Mouse (Mus musculus): ENCODE measurements around the gene Tcirg1.
A peak's percentile ranks its signal among the peaks of the same experiment; 100 is the strongest.

The Tcirg1 gene

DNA sequence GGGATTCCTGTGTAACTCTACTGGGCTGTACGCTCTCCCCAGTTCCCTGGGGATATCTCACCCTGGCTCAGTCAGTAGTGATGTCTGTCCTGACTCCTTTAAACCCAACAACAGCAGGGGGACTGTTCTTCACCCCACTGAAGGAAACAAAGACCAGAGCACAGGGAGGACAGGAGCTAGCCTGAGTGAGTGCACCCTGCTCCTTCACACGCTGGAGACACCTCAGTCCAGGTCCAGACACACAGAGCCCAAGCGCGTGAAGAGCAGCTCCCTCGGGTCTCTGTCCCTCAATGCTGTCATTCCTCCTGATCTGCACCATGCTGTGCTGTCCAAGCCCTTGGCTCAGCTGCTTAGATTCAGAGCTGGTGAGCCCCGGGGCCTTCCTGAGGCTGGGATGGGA lies 19.8 kb upstream of the Tcirg1 start:
- no peak for DNase-seq

DNA sequence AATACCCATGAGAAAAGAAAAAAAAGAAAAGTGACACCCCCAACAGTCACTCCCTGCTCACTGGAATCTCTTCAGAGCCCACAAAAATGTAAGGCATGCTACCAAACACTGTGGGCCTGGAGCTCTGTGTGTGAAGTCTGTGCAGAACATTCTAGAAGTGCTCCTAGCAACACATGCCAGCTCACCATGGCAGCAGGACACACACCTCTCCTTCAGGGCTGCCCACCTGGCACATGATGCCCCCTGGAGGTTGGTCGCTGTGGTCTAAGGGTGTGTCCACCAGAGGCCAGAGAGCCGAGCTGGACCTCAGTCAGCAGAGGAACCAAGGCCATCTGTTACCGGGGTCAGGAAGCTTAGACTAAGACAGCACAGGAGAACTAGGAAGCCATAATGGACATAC lies 19.3 kb upstream of the Tcirg1 start:
- DNase-seq: no peak

DNA sequence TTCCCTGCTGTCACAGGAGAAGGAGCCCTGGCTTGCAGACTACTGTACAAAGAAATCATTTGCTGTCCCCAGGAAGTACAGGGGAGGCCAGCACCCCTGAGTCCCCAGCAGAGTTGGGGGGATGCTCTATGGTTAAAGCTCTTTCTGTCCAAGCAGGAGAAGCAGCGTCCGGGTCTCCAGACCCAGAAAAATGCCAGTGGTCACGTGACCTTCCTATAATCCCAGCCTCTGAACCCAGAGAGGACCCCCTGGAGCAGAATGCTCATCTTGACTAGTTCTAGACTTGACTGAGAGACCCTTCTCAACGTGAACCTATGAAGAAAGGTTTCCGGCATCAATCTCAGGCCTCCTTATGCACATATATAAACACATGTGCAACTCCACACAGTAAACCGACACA lies 18.9 kb upstream of the Tcirg1 start:
- no peak for DNase-seq

DNA sequence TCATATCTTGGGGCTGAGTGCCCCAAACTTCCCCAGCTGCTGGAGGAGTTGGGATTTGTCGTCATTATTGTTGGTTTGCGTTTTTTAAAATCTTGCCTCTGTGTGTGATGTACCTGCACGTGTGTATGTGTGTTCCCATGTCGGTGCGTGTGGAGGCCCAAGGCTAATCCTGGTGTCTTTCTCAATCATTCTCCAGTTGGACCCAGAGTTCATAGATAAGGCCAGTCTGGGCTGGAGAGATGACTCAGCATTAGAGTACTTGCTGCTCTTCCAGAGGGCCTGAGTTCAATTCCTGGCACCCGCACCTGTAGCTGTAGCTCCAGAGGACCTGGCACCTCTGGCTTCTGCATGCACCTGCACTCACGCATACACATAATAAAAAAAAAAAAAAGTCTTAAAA lies 17.9 kb upstream of the Tcirg1 start:
- DNase-seq: no peak

DNA sequence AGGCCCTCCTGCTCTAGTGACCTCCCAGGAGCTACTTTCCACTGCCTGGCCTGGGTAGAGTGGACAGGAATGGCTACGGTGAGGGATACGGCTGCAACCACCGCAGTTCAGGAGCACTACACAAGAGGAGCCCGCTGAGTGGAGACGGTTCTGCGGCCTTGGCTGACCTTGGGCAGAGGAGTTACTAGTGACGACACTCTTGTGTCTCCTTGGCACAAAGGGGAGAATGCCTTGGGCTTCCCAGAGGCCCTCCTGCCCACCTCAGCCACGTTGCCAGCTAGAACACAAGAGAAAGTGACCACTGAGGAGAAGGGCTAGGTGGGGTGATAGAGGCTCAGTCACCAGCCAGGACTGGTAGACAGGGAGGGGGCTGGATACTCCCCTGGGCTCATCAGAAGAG lies 17.3 kb upstream of the Tcirg1 start:
- no peak for DNase-seq

DNA sequence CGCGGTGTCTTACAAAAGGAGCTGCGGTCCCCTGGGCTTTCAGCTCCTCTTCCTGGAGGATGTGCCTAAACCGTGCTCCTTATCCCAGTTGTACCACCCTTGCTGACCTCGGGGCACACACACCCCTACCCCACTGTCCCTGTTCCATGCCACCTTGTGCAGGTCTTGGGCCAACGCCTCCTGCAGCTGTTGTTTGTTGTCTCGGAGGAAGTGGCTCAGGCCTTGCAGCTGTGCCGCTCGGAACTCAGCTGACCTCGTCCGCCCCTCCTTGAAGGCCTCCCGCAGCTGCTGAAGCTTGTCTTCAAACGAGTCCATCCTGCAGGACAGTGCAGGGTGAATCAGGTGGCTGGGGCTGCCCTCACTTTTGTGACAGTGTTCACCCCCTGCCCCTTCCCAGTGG lies 16.7 kb upstream of the Tcirg1 start:
- DNase-seq: peak; percentile 58 to 62

DNA sequence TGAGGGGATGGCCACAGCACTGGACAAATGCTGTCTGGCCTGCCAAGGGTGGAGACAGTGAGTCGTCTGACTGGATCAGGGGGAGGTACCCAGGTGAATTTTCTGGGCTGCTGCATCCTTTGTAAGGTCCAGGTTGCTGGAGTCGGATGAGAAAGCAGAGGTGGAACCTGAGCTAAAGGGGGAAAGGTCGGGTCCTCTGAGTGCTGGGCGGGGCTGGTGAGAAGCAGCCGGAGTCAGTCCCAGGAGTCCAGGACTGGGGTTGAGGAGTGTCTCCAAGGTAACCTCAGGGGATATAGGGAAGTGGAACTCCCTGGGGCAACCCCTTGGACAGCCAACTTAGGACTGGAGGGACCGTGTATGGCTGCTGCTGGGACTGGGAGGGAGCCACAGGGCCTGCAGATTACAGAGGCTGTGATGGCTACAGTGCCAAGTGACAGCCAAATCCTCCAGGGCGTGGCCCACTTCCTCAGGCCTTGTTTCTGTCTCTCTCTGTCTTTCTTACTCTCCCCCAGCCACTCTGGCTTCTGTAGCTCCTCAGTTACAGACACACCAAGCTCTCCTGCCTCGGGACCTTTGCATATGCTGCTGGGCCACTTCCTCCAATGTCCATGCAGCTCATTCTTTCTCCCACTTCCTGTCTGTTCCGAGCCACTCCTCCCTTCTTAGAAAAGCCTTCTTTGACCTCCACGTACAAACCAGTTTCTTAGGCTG lies 15.9 kb upstream of the Tcirg1 start:
- DNase-seq: peak; percentile 59 to 60

DNA sequence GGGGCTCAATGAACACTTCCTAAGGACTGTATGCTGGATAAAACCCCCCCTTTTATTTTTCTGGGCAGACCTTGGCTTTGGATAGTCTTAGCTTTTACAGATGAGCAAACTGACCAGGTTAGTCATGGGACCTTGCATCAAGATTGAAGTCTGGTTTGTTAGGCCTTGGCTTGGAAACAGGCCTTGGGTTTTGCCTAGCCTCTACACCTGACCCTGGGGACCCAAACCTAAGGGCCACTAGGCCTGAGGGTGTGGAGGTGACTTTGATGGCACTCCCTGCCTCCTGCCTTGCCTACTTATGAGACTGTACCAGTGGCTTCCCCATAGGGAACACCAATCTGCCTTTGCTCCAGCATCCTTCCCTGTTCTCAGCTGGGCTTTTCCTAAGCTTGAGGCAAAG lies 13.0 kb upstream of the Tcirg1 start:
- no peak for DNase-seq

DNA sequence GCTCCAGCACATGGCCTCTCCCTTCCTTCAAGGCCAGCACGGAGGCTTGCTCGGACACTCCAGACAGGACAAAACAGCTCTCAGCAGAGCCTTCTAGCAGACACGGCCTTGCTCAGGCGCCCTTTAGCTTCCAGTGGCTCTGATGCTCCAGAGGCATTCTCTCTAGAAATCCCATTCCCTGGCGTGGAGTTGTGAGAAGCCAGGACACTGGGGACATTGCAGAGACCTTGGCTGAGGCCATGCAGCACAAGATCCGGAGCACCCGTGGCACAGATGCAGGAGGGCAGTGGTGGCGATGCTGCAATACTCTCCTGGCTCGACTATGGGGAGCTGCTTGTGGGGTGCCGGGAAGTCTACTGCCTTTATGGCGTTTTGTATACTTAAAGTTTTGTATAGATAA lies 9.8 kb upstream of the Tcirg1 start:
- DNase-seq: no peak

DNA sequence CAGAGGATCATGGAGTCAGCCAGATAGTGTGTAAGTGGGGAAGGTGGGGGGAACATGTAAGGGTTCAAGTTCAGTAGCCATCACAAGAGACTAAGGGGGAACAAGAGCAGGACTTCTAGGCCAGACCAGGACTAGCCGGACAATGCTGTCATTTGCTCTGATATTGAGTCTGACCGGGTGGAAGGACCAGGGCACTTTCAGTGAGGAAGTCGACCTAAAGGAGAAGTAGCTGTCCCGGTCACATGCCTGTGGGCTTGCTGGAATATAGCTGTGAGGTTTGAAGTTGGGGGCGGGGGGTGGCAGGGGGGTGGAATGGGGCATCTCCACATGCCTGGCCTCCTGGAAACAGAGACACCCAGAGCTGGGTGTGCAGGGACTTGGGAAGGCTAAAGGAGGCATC lies 7.6 kb upstream of the Tcirg1 start:
- no peak for DNase-seq

DNA sequence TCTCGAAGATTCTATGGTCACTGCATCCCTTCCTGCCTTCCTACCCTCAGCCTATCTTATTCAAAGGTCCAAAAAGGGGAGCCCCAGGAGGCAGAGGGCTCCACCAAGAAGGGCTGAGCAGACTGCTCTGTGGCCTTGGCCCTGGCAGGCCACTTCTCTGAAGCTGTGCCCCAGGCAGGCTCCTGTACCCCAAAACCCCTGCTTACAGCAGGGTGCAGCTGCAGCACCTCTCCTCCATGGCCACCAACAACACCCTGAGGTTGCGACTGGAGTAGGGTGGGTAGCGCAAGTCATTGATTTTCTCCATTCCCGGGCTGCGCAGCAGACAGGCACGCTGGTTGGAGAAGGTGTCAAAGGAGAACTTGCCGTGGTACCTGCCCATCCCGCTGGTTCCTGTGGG lies 6.8 kb upstream of the Tcirg1 start:
- no peak for DNase-seq

DNA sequence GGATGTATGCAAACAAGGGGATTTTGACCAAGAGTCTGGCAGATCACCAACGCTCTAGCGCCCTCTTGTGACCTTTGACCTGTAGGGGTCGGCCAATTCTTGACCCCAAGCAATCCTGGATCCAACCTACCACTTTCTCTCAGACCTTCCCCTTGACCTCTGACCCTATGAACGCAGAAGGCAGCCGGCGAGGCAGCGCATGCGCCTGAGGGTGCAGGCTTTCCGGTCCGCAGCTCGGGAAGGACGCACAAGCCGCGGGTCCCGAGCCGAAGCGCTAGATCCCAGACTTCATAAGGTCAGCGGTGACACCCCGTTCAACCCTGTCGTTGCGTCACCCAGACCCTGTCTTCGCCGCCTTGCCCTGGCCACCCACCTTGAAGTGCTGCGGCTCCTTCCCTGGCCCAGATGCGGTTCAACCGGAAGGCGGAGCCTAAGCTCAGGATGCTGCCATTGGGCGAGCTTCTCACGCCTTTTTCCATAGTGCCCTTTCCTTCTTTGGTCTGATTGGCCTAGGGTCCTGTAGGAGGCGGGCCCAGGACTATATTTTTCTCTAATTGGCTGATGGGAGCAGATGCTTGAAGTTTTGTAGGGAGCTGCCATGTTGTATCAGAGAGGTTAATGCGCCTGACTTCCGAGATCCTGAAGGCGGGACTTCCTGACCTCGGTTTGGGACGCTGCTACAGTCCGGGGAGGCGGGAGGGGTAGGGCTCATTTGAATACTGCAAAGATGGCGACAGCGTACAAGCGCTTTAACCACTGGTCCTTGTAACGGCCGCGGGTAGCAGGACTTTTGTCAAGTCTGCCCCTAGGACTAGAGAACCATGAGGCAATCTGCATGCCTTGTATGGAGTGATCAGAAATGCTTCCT lies 5.6 kb upstream of the Tcirg1 start, which contains the start of gene Ndufs8:
TSS of gene Ndufs8 (minus strand) at position 438 of the 868 bp plus-strand sequence.
- DNase-seq: peak; percentile 87 to 91

DNA sequence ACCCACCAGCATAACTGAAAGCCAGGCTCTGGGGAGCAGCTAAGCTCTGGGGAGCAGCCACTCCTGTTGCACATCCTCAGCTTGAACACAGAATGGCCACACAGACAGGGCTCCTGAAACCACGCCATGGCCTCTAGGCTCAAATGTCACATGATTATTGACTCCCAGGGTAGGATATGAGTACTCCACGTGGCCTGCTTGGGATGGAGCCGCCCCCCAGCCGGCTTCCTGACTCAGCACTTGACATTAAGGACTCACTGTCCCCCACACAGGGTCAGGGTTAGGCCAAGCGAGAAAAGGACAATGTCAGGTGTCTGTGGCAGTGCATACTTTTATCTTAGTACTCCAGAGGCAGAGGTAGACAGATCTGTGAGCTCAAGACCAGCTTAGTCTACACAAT lies 3.3 kb upstream of the Tcirg1 start:
- no peak for DNase-seq

DNA sequence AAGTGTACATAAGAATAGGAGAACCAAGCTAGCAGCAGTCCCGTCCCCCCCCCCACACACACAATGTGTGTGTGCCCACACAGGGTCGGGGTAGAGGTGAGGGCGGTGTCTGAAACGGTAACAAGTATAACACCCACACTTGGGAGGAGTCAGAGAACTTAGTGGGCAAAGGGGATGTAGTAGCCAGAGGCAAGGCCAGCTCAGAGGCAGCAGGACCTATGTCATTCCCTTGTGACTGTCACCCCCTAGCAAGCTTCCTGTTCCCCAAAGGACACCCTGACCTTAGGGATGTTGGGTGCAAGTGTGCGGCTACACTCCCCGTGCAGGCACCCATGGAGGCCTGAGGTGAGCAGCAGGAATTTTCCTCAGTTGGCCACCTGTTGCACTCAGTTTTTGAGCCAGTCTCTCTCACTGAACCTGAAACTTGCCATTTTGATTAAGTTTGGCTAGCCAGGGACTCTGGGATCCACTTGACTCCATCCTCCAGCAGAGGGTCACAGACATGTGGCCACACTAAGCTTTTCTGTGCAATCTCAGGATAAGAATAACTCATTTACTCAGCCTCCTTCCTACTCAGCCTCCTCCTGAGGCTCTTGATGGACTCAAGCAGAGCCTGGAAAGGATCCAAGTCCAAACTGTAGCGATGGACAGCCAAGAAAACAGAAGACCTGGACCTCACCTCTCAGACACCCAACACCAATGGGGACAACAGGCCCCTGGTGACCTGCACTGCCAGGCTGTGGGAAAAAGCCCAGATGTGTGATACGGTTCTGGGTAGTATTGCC lies 1.1 kb upstream of the Tcirg1 start:
- no peak for DNase-seq

DNA sequence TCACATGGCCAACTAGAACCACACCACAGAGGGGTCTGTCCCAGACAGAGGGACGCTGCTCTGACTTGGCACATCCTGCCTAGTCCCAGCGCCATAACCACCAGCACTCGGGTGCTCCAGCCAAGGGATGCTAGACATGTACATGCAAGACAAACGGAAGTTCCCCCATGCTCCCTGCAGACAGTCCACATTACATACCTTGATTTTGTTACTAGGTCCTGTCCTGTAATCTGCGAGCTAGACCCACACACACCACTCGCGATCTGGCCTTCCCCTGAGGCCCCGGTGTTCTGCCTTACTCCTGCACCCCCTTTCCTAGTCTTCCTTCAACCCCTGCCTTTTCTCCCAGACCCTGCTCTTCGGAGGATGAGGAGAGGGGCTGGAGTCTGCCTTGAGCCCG lies 607 bp downstream of the Tcirg1 start:
- DNase-seq: peak; percentile 34 to 40

DNA sequence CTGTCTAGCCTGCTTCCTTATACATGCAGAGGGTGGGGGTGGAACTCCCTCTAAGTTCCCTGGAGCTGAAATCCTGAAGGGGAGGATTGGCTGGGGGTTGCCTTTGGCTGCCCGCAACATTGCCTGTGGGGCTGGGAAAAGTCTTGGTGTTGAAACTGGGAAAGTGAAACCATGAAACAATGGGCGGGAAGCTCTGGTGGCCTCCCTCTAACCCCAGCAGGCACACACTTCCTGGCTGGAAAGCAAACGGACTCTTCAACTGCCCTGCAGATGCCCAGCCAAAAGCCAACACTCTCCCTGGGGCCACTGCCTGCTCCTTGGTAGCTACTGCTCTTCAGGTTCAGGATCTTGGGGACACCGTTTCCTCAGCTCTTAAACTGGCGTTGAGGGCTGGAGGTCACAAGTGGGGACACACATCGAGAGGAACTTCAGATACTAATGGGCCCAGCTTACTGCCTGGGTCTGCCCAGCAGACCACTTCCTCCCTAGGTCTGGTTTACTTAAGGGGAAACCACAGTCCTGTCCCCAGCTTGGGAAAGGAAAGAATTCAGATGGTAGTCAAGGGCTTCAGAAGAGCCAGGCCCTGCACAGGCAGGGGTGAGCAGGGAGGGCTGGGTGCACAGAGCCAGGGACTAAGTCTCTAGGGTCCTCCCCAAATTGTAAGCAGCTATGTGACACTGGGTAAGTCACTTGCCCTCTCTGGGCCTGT lies 1.5 kb downstream of the Tcirg1 start:
- peak; percentile 32 to 38 for DNase-seq

DNA sequence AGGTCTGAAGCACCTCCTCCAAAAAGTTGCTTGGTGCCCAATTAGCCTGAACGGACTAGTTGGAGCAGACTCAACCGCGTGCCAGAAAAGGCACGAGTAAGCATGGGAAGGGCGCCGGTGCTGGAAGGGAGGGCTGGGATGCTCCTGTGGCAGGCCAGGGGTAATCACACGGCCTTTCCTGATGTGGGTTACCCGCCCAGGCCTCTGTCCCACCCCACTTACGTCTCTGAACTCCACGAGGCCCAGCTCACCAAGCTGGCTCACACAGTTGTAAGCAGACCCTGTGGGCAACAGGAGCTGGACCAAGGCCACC lies 2.6 kb downstream of the Tcirg1 start:
- DNase-seq: no peak

DNA sequence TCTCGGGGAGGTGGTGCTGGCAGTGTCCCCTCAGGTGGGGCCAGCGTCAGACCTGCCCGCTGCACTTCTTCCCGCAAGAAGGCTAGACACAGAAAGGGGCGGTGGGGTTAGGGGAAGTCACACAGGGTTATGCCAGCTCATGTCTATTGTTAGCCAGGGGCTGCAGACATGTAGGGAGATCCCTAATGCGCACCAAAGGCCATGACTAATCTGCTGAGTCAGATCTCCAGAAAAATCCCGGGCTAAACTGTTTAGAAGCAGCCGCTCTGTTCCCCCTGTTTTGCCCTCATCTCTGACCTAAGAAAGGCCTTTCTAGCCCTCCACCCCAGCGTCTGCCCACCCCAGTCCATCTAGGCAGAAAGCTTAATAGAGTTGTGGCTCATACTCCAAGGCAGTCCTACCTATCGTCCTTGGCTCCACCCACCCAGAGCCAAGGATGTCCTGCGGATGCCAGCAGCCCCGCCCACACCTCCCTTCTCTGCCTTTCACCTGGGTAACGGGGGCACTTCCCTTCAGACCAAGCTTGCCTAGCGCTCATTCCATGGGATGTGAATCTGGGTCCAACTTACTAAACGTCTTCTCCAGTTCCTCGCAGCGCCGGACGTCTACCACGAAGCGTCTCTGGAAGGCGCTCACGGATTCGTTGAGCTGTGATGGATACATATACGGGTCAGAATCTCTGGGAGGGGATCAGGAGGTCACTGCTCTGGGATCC lies 3.1 kb downstream of the Tcirg1 start:
- DNase-seq: no peak

DNA sequence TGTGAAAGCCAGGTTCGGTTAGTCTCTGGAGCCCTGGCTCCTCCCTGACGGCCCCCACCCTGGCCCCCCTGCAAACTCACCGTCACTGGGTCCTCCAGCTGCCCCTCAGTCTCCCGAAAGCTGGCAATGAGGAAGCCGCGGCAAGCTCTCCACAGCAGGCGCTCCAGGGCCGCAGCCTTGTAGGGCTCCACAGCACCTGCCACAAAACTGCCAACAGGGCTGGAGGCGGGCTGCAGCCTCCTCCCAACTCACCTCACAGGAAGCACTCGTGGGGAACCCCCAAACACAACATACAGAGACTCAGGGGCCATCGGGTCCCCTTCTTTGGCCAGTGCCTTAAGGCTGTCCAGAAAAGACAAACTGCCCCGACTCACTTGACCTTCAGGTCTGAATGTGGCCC lies 4.0 kb downstream of the Tcirg1 start:
- no peak for DNase-seq

DNA sequence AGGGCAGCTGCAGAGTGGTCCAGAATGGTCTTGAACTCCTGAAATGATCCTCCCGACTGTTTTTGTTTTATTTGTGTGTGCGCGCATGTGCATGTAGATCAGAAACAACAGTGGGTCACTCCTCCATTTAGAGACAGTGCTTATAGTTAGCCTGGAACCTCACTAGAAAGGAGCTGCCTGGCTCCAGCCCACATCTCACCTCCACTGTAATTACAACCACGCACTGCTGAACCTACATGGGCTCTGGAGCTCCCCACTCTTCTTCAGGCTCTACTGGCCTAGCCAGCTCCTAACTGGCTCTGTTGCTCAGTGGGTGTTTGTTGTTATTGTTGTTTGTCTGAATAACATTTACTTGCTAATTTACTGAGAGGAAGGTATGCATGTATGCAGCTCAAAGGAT lies 7.3 kb downstream of the Tcirg1 start:
- no peak for DNase-seq

DNA sequence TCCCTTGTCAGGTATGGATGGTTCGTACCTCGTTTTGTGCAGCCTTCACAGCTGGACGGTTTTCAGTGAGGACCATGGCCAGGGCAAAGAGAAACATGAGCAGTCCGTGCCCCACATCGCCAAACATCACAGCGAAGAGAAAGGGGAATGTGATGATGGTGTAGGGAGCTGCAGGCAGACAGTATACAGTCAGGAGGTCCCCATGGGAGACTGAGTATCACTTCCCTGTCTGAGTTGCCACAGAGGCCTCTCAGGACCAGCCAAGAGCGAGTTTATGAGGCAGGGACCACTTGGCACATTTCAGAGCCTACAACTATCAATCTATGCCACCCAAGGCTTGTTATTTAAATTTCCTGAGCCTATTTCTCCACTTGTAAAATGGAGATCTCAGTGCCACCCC lies 8.0 kb downstream of the Tcirg1 start:
- peak; percentile 66 to 74 for DNase-seq

DNA sequence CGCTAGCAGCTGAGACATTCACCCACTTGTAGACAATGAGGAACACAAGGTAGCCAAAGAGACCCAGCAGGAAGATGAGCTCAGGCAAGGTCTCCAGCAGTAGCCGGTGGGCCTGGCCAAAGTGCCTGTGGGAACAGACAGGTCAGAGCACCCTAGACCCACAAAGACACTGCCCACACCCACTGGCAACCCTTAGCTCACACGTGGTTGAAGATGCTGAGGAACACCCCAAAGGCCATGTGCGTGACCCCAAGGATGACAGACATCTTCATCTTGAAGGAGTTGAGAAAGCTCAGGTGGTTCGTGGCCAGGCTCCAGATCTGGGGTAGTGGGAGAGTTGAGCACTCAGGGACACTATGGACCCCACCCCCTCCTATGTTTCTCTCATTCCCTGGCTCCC lies 9.4 kb downstream of the Tcirg1 start:
- DNase-seq: no peak

All from B cell, adult 2 months (primary cell).